Mouse (Mus musculus) liver, adult 2 months (tissue): ENCODE measurements around the gene Pdzd2. TPM values are rescaled to one million over a fixed set of nuclear protein-coding genes. Genes with fewer than 3 reads are reported as not detected.

Experiments
- DNase-seq: peaks from one replicate; pipeline ENCODE4 v3.0.0-alpha.2; 2011; ENCODE audit warnings: low read depth, low spot score; ENCODE audit errors: extremely low read depth
- H3K27ac ChIP-seq: fragments of 200-500 bp; replicated peaks from 2 replicates; pipeline ENCODE4 v1.5.1; 2012; ENCODE audit warnings: low read depth, mild to moderate bottlenecking, control low read depth, inconsistent platforms, low read length; ENCODE audit not compliant: insufficient read depth
- H3K27me3 ChIP-seq: fragments of 200-500 bp; 2 replicates; pipeline ENCODE4 v1.6.1; 2012; ENCODE audit warnings: mild to moderate bottlenecking, moderate library complexity, low read length, inconsistent platforms; ENCODE audit not compliant: control insufficient read depth, insufficient read depth
- H3K36me3 ChIP-seq: fragments of 200-500 bp; 2 replicates; pipeline ENCODE4 v1.6.1; 2012; ENCODE audit warnings: low read length, inconsistent platforms; ENCODE audit not compliant: control insufficient read depth, insufficient read depth
- H3K4me1 ChIP-seq: fragments of 200-500 bp; 2 replicates; pipeline ENCODE4 v1.6.1; 2011; ENCODE audit warnings: low read length; ENCODE audit not compliant: control insufficient read depth, insufficient read depth
- H3K4me3 ChIP-seq: fragments of 200-500 bp; 2 replicates; pipeline ENCODE4 v1.5.1; 2011; ENCODE audit warnings: low read depth, mild to moderate bottlenecking, control low read depth, low read length, moderate library complexity; ENCODE audit not compliant: insufficient read depth
- H3K79me2 ChIP-seq: fragments of 200-500 bp; 2 replicates; pipeline ENCODE4 v1.6.1; 2012; ENCODE audit warnings: inconsistent platforms, mild to moderate bottlenecking, low read length, moderate library complexity; ENCODE audit not compliant: control insufficient read depth, insufficient read depth
- H3K9ac ChIP-seq: fragments of 200-500 bp; 2 replicates; pipeline ENCODE4 v1.6.1; 2012; ENCODE audit warnings: low read depth, mild to moderate bottlenecking, control low read depth, inconsistent platforms, low read length
- CTCF ChIP-seq: fragments of 200-500 bp; IDR thresholded peaks from 2 replicates; pipeline ENCODE4 v1.5.1; 2011; ENCODE audit warnings: low read depth, low read length, control low read depth
- POLR2A ChIP-seq: fragments of 200-500 bp; IDR thresholded peaks from 2 replicates; pipeline ENCODE4 v1.6.1; 2011; ENCODE audit warnings: low read length, control low read depth; ENCODE audit not compliant: insufficient read depth; ENCODE audit errors: extremely low read depth
- WGBS: fragments of 180-500 bp; shearing (Covaris S2); methylation state at CpG from one replicate; pipeline ENCODE4 v1.1.7; 2018; 5-methylcytosine and 5-hydroxymethylcytosine counted together
- polyA plus RNA-seq: library from polyadenylated mRNA; depleted of rRNA; stranded (reverse); fragments of >200 nt; gene quantifications from 2 replicates; pipeline ENCODE4 v1.2.3, GENCODE M21; 2012
- total RNA-seq: library from RNA; depleted of rRNA; stranded (reverse); fragments of >200 nt; gene quantifications from 2 replicates; pipeline ENCODE4 v1.2.3, GENCODE M21; 2014

Pdzd2 gene
- total and polyA plus RNA-seq, 2 experiments: 0.11 to 0.74 TPM

DNA sequence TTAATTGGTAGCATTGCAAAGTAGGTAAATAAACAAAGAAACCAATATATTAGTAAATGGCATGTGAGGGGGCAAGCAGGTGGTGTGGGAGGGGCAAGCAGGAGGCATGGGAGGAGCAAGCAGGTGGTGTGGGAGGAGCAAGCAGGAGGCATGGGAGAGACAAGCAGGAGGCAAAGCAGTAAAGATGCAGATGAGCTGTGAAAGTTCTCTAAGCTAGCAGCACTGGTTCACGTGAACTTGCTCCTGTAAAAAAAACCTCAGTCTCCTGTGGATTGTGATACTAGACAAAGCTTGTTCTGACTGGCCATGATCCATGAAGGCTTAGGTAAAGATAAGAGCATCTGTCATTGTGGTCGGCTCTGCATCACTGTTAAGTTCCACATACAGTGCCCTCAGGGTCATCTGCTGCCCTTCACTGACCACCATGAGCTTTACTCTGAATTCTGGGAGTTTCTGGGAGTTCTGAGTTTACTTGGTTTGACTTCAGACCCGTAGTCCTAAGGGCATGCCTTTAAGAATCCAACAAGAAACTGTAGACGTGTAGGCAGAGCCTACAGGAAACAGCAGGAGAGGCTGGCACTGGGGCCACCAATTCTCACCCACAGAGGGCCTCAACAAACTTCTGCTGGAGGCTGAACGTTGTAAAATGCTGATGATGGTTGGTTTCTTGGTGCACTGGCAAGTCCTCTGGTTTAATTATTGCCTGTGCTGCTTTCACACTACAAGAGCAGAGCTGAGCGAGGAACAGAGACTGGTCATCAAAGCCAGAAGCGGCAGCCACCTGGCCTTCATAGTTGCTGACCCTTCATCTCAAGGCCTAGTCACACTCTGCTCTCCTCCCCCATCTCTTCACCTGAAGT lies 309.9 kb downstream of the Pdzd2 start:
- Histone ChIP-seq H3K4me3 (no peak overlapping the region), H3K4me1 (no peaks in the 10 kb centered on the region; the same call in 1 of the 2 replicates), H3K27ac (no peak overlapping the region), H3K79me2 (no peaks in the 10 kb centered on the region), H3K36me3 (no peaks in the 10 kb centered on the region), H3K27me3 (no peaks in the 10 kb centered on the region), H3K9ac (no peak overlapping the region)
- 75% methylated on average over 7 of the region's 7 CpGs for WGBS
- DNase-seq: no peak
- no peak for TF ChIP-seq CTCF
- TF ChIP-seq POLR2A: no peak

DNA sequence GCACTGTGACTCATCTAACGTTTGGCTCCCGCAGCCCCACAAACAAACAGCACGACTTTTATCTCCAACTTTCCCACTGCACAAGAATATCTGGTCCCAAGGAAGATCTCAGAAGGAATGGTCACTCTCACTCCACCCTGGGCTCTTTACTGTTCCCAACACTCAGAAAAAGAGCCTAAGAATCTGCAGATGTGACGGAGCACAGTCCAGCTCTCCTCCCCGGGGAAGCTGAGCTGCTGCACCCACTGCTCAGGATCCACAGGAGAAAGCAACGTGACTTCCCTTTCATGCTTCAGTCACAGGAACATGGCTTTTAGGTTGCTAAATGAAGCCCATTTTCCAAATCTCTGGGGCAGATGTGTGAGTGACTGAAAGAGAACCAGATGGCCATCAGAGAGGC lies 311.9 kb downstream of the Pdzd2 start:
- no peak for DNase-seq
- H3K27ac ChIP-seq: no peak overlapping the region
- no peak overlapping the region for H3K4me3 ChIP-seq
- H3K27me3 ChIP-seq: no peaks in the 10 kb centered on the region
- H3K36me3 ChIP-seq: no peaks in the 10 kb centered on the region
- no peaks in the 10 kb centered on the region for H3K79me2 ChIP-seq
- TF ChIP-seq POLR2A (no peak), CTCF (no peak)
- H3K4me1 ChIP-seq: no peaks in the 10 kb centered on the region
- no peak overlapping the region for H3K9ac ChIP-seq
- WGBS: 71% methylated on average over 6 of the region's 6 CpGs

DNA sequence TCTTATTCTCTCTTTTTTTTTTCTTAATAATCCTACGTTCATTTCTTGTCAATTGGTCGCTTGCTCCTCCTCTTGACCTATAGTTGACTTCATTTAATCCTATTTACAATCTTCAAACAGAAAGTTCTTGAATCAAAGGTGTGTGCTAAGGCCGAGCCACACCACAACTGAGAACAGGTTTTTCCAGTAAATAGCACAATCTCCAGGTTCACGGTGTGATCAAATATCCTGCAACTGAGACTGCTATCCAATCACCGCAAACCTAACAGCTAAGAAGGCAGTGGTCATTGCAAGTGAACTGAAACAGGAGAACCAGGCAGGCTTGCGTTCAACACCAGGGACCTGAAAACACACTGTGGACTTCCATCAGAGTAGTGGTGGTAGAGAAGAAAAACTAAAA lies 313.4 kb downstream of the Pdzd2 start:
- Histone ChIP-seq H3K4me3 (no peak overlapping the region), H3K27ac (no peak overlapping the region), H3K79me2 (no peaks in the 10 kb centered on the region), H3K9ac (no peak overlapping the region), H3K27me3 (no peaks in the 10 kb centered on the region), H3K4me1 (no peaks in the 10 kb centered on the region), H3K36me3 (no peaks in the 10 kb centered on the region)
- WGBS: 68% methylated on average over 6 of the region's 6 CpGs
- DNase-seq: no peak
- TF ChIP-seq CTCF: no peak
- TF ChIP-seq POLR2A: no peak

DNA sequence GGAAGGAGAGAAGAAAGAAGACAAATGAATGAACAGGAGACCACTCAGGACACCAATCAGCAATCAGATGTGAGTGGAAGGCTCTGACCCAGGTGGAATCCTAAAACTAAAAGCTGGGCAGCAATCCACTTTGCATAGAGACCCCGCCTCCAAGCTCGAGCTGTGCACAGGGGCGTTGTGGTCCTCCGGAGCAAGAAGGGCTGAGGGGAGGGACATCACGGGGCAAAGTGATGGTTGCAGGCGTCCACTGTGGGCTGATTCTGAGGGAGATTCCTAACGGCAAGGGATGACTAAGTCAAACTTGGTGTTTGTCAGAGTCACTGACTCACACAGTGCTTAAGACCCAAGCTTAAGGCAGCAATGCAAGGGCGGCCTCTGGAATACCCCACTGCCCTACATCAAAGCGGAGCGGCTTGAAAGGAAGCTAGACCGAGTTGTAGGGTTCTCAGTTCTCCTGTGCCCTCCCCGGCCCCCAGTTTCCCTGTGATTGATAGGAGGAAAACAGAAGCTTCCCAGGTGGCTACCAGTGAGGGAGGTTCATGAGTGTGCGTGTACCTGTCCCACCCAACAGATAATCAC lies 314.6 kb downstream of the Pdzd2 start:
- Histone ChIP-seq H3K9ac (no peak overlapping the region), H3K79me2 (no peaks in the 10 kb centered on the region), H3K4me1 (no peaks in the 10 kb centered on the region), H3K27me3 (no peaks in the 10 kb centered on the region), H3K27ac (no peak overlapping the region), H3K4me3 (no peak overlapping the region), H3K36me3 (no peaks in the 10 kb centered on the region)
- WGBS: 69% methylated on average over 13 of the region's 13 CpGs
- no peak for DNase-seq
- no peak for TF ChIP-seq CTCF
- TF ChIP-seq POLR2A: no peak

DNA sequence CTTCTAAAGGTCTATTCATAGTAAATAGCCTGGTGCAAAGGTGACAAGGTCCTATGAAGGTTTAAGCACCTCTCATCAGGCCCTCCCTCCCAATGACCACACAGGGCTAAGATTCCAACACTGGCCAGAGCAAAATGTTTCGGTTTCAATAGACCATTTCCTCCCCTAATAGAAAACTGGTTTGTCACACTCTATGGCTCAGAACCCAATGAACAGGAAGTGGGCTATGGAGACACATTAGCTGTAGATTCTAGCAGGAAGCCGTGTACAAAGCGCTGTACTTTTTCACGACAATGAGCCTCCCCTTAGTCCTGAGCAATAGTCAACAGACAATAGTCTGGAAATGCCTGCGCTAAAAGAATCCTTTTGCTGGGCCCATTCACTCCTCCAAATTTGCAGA lies 315.5 kb downstream of the Pdzd2 start:
- Histone ChIP-seq H3K36me3 (no peaks in the 10 kb centered on the region), H3K27ac (no peak overlapping the region), H3K27me3 (no peaks in the 10 kb centered on the region), H3K79me2 (no peaks in the 10 kb centered on the region), H3K4me1 (no peaks in the 10 kb centered on the region), H3K9ac (no peak overlapping the region), H3K4me3 (no peak overlapping the region)
- TF ChIP-seq POLR2A (no peak), CTCF (no peak)
- 66% methylated on average over 5 of the region's 5 CpGs for WGBS
- no peak for DNase-seq

DNA sequence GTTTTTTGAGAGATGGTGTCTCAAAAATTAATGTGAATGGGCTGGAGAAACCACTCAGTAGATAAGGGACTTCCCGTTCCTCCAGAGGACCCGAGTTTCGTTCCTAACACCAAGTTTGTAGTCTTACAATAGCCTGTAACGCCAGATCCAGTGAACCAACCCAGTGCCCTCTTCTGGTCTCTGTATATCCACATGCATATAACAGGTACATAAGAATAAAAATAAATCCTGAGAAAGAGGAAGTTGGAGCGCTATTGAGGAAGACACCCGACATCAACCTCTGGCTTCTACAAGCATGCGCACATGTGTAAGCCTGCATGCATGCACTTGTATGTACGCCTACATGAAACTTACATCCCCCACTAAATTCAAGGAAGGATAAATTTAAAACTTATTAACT lies 318.8 kb downstream of the Pdzd2 start:
- H3K27me3 ChIP-seq: no peaks in the 10 kb centered on the region
- H3K4me1 ChIP-seq: no peaks in the 10 kb centered on the region
- no peak for DNase-seq
- no peaks in the 10 kb centered on the region for H3K79me2 ChIP-seq
- TF ChIP-seq POLR2A: no peak
- TF ChIP-seq CTCF: no peak
- H3K27ac ChIP-seq: no peak overlapping the region
- 86% methylated on average over 8 of the region's 8 CpGs for WGBS
- no peak overlapping the region for H3K9ac ChIP-seq
- no peaks in the 10 kb centered on the region for H3K36me3 ChIP-seq
- no peak overlapping the region for H3K4me3 ChIP-seq
